Mouse (Mus musculus): Measurements from ENCODE around the gene Fbxl21. TPM values are rescaled to one million over a fixed set of nuclear protein-coding genes. Genes with fewer than 3 reads are reported as not detected.

The Fbxl21 gene
- total RNA-seq, 1 experiment from 2014 or later: 2.7 TPM

DNA sequence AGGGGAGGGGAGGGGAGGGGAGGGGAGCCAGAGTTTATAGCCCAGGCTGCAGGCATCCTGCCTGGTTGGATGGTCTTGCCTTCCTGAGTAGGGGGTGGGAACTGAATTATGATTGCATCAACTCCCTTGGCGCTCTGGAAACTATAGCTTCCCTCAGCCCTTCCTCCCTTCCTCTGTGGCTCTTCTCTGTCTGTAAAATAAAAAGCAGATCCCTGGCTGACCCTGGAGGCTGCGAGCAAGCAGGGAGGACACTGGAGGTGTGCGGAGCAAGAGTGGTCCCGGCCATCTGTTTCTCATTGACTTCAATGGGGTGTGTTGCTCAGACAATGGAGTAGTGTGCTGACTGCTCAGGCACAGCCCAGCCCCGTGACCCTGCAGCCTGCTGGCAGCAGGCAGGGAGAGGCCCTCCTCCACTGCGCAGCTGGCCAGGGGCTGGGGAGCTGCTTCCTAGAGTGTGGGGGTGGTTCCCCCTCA is 59.7 kb downstream of the Fbxl21 start:
- peak; percentile 65 for DNase-seq

DNA sequence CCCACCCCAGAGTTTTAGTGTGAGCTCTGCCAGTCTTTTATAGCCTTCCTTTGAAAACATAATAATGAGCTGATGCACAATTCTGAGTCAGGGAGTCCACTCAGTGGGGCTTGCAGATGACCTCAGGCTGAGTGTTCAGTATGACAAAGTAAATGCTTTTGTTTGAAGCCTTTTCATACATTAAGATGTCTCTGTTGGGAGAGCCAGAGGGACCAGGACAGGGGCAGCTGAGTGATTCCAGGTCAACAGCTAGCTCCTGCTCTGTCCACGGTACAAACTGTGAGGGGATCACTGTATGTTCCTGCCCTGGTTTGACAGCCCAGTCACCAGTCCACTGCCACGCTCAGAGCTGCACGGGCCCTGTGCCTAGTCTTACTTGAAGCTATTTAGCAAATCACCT is 60.4 kb downstream of the Fbxl21 start:
- DNase-seq: no peak

- peak; percentile 54 for DNase-seq
These were observed 63.8 kb downstream of the Fbxl21 start for GRCm38 (mm10) chr13:56586046-56586445.

Other genes starting within 250 kb of the Fbxl21 start
- gene Cxcl14, start 225.9 kb upstream of the Fbxl21 start, total RNA-seq (2021): 23.9 and 27.3 TPM in 2 replicates
- not detected in 2 replicates for gene Gm3045, start 95.9 kb upstream of the Fbxl21 start, total RNA-seq (2021)
- gene Slc25a48, start 84.1 kb upstream of the Fbxl21 start, total RNA-seq (2021): 2.7 and 4.6 TPM in 2 replicates
- not detected in 2 replicates for gene Il9, start 40.2 kb upstream of the Fbxl21 start, total RNA-seq (2021)
- 1.3 and 46.7 TPM in 2 replicates for gene Lect2, start 26.0 kb downstream of the Fbxl21 start, total RNA-seq (2021)
- 40.1 and 59.6 TPM in 2 replicates for gene Tgfbi, start 87.1 kb downstream of the Fbxl21 start, total RNA-seq (2021)
- 50.9 and 61.1 TPM in 2 replicates for gene Smad5, start 180.5 kb downstream of the Fbxl21 start, total RNA-seq (2021)
- not detected in 2 replicates for gene Gm45623, start 231.4 kb downstream of the Fbxl21 start, total RNA-seq (2021)